Mouse (Mus musculus) cerebellum, adult 9-11 months (tissue): ENCODE measurements at regions not wholly inside any gene's neighbourhood (a gene's known extent, or its start where the extent isn't known, plus 50 kb on each side); places are given as distances from the start of the nearest gene placed in this dataset.

Experiments
- DNase-seq: peaks from one replicate; pipeline ENCODE4 v3.0.0; 2022

DNA sequence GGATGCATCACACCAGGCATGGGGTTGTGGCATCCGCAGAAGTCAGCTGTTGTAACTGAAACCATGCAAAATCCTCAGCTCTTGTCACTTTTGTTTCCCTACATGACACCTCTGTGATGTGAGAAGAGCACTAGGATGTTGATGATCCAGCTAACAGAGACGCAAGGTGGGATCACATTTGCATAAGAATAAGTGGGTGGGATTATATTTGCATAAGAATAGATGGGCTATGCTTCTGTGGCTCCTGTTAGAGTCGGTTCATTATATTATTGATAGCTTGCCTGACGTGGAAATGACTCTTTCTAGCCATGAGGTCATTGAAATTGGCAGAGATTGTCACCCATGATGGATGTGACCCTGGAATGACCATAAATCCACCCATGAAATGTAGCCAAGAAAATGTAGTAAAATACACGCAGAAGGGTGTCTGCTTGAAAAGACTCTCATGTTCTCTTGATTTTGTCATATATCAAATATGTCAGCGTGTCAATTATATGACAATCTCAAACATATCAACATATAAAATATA, 102.2 kb upstream of the Arg1 start:
- DNase-seq = no peak

- DNase-seq = peak; percentile 87
Measured at GRCm38 (mm10) chr10:25023601-25024157, 96.4 kb upstream of the Arg1 start.

- DNase-seq = no peak
Measured at GRCm38 (mm10) chr10:25023044-25023540, 95.8 kb upstream of the Arg1 start.

- DNase-seq = no peak
Measured at GRCm38 (mm10) chr10:25018946-25019345, 91.7 kb upstream of the Arg1 start.

- DNase-seq = no peak
Measured at GRCm38 (mm10) chr10:25017843-25018242, 90.6 kb upstream of the Arg1 start.

- peak; percentile 98 for DNase-seq
Measured at GRCm38 (mm10) chr10:25016110-25016509, 88.8 kb upstream of the Arg1 start.

DNA sequence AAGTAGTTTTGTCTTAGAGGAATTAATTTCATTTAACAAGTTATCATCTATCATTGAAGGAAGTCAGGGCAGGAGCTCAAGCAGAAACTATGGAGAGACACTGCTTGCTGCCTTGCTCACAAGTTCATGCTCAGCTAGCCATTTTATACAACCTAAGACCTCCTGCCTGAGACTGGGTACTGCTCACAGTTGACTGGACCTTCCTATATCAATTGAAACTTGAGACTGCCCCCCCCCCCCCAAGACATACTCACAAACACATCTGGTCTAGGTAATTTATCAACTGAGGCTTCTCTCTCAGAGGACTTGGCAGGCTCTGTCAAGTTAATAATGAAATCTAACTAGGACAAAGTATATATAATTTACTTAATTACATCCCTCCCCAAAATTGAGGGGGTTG, 84.8 kb upstream of the Arg1 start:
- no peak for DNase-seq

DNA sequence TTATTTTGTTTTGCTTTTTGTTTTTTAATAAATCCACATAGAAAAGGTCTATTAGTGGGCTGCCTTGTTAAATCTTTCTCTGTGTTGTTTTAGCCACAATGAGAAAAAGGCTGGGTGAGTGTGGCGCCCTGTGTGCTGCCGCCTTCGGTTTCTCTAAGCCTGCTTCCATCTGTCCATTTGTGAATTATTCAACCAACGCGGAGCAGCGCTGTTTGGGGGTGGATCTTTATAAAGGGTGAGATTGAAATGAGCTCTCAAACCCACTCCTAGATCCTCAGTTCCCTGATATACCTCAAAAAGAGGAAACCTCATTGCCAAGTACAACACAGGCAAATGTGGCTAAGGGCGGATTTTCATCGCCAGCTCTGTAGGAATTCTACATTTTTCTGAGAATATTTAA, 74.0 kb upstream of the Arg1 start:
- no peak for DNase-seq

DNA sequence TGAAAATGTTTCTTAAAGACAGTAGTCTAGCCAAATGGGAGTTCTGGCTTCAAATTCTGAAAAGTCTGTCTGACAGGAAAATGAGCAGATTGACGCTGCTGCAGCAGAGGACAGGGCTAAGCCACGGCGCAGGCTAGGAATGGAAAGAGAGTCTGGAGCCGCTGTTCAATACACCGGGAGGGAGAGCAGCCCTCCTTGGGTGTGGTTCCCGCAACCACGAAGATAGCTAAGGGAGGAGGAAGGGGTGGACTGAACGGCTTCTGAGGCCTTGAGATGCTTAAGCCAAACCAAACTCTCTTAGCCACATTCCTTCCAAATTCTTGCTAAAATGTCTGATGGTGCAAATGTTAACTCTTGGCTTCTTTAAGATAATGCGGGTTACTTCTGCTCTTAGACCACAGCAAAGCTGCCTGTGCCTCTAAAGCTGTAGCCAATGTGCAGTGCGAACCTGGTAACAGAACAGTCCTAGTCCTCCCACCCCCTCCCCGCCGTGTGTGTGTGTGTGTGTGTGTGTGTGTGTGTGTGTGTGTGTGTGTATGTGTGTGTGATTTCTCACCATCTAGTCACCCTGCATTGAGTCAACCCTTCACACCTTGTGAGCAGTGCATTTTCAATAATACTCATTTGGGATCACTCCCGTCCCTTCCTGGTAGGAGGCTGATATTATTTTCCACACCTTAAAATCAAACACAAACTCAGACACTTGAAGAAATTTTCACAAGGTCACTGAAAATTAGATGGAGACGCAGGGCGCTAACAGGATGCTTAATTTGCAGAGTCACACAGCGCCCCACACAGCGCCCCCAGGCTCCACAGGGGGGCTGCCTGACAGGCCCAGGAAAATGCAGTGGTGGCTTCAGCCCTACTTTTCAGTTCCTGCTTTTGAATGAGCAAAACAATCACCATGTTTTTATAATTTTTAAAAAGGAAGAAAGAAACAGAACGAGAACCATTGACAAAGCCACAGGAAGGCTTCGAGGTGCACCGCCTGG, 73.2 kb upstream of the Arg1 start:
- DNase-seq = no peak

DNA sequence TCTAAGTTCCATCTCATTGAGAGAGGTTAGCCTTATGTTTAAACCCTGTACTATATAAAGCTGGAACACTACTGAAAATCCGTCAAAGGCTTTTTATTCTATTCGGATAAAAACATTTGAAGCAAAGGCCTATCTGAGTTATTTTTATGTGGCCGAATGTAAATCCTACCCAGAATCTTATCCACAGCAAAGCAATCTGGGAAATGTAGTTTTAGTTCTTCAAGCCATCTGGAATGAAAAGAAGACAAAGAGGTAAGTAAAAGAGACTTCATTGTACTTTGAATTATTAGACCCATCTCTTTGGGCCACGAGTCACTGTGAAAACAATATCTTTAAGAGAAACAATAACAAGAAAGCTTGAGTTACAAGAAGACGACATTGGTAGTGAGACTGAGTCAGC, 72.5 kb upstream of the Arg1 start:
- no peak for DNase-seq

DNA sequence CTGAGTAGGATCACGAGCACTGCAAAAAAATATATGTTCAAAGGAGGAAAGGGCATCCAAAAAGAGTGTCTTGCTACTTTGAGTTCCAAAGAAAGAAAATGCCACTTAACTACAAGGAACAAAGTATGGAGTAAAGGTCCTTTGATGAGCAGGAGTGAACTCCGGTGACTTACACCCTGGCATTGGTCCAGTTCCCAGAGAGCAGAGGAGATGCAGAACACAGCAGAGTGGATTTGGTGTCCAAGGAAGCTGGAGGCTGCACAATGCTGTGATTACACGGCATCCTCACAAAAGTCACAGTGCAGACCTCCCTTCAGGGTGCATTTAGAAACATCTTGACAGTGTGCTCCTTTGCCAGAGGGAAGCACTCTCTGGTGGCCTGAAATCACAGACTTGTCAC, 70.4 kb upstream of the Arg1 start:
- no peak for DNase-seq

GRCm38 (mm10) chr10:24995751-24996150, 68.5 kb upstream of the Arg1 start:
- DNase-seq = no peak

DNA sequence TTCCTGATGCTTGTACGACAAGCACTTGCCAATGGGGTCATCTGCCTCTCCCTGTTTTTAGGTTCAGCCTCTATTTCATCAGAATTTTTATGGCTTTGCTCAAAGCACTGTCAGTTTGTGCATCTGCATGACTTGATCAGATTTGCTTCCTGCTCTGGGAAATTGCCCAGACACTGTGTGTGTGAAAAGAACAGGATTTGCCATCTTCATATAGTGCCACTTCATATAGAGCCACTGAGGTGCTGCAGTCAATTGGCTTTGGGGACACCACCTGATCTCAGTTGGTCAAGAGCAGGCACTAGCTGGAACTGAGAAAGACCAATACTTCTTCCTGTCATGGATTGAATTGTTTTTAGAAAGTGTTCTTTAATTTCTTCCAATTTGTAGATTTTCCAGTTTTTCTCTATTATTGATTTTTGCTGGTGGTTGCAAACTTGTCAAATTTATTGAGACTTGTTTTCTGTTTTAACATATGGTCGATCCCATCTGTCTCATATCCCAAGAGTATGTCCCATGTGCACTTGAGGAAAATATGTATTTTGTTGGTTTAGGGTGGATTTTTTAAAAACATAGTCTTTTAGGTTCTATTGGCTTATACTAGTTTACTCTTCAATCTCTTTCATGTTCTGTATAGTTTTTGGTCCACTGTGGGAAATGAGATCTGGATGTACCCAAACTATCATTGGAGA, 62.8 kb upstream of the Arg1 start:
- DNase-seq = no peak

DNA sequence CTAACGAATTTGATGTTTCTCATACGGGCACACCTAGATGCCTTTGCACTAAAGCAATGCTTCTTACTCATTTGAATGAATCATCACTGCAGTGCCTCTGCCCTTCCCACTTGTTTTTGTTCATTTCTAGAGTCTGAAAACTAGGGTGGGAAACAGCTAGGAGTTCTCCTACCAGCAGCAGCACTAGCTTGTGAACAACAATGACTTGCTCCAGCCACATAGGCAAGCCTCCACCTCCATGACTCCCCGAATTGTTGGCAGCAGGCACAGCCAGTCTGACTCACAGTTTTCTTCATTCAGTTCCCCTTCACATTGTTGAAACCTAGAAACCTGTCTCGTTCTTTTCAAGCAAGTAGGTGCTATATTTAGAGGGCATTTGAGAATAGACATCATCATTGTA, 57.5 kb upstream of the Arg1 start:
- DNase-seq = no peak

- no peak for DNase-seq
Measured at GRCm38 (mm10) chr10:24981763-24982162, 54.5 kb upstream of the Arg1 start.
